Mouse (Mus musculus): ENCODE results near the gene Gm29735.

DNA sequence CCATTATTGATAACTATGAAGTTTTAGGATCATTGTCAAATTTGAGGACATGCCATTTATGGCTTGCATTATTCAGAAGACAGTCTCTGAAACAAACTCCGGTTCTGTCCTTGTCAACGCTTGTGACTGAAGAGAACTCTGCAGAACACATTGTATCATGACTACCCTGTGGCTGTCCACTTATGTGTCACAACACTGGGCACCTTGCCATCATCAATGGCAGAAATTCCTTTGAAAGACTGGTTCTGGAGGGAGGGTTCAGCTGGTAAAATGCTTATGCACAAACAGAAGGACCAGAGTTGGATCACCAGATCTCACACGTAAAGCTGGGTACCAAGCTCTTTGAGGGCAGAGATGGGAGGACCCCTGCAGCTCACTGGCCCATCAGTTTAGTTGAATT lies 2.5 kb upstream of the Gm29735 start:
- TF ChIP-seq CTCF (IDR thresholded peaks at IDR 0.05; ENCODE audit: borderline replicate concordance, control insufficient read depth, extremely low read depth, insufficient read depth, low read length, poor library complexity) (no peak), POLR2A (IDR thresholded peaks at IDR 0.05; ENCODE audit: control insufficient read depth, extremely low read depth, insufficient read depth, low read length, poor library complexity) (no peak)

Measured in thymus, adult 2 months (tissue).